Mouse (Mus musculus): ENCODE data around the gene Brox. TPM values are rescaled to one million over a fixed set of nuclear protein-coding genes. Genes with fewer than 3 reads are reported as not detected.
"Not testable (repeated sequence)": the region's sequence is repeated elsewhere in the genome, so short reads cannot be mapped to it uniquely, and the experiment has no call there.

The Brox gene
- polyA plus RNA-seq (2016; fragmentation: Nextera tagmentation; extraction: Ambion mirVana), result 42.7 and 47.1 TPM in 2 replicates

- Histone ChIP-seq H3K27me3 (ENCODE audit: insufficient read depth, poor library complexity, severe bottlenecking) (no peaks in the 10 kb centered on the region), H3K36me3 (peaks cover 22% of the 10 kb centered on the region), H3K27ac (peak within 1 kb of the TSS; percentile 86), H3K4me1 (replicated peaks) (0 out of 2 replicates have a peak, but pooled peaks cover 6% of the 10 kb centered on the region), H3K4me3 (peak within 1 kb of the TSS; percentile 59), H3K9me3 (no peaks in the 10 kb centered on the region)
- DNase-seq (ENCODE audit: low spot score), result peak; percentile 95
- under 1% methylated on average over 39 of the region's 39 CpGs for WGBS
These were observed at the start of gene Brox for GRCm38 (mm10) chr1:183296877-183297383. Brox (minus strand) TSS chr1:183297269.

GRCm38 (mm10) chr1:183345817-183346195, 48.7 kb upstream of the Brox start:
- Histone ChIP-seq H3K27me3 (ENCODE audit: insufficient read depth, poor library complexity, severe bottlenecking) (no peaks in the 10 kb centered on the region), H3K9me3 (no peaks in the 10 kb centered on the region), H3K4me1 (replicated peaks) (peaks cover 21% of the 10 kb centered on the region), H3K27ac (peak overlapping the region; percentile 90), H3K36me3 (peaks cover 54% of the 10 kb centered on the region), H3K4me3 (peak overlapping the region; percentile 98)
- WGBS, result 11% methylated on average over 10 of the region's 10 CpGs
- DNase-seq (ENCODE audit: low spot score), result no peak

- DNase-seq (ENCODE audit: low spot score), result peak; percentile 89
- WGBS, result under 1% methylated on average over 72 of the region's 72 CpGs
- peaks cover 54% of the 10 kb centered on the region for H3K36me3 ChIP-seq
- H3K4me3 ChIP-seq, result peak overlapping the region; percentile 98
- peaks cover 21% of the 10 kb centered on the region for H3K4me1 ChIP-seq (replicated peaks)
- H3K27me3 ChIP-seq (ENCODE audit: insufficient read depth, poor library complexity, severe bottlenecking), result no peaks in the 10 kb centered on the region
- H3K9me3 ChIP-seq, result no peaks in the 10 kb centered on the region
- H3K27ac ChIP-seq, result peak overlapping the region; percentile 90
These were observed 48.1 kb upstream of the Brox start for GRCm38 (mm10) chr1:183344886-183345816.

- peaks cover 53% of the 10 kb centered on the region for H3K36me3 ChIP-seq
- not testable (repeated sequence) for H3K27me3 ChIP-seq (ENCODE audit: insufficient read depth, poor library complexity, severe bottlenecking); DNase-seq (ENCODE audit: low spot score); H3K9me3 ChIP-seq; H3K27ac ChIP-seq; H3K4me3 ChIP-seq
- WGBS, result 97% methylated on average over 1 of the region's 1 CpGs
- peaks cover 21% of the 10 kb centered on the region for H3K4me1 ChIP-seq (replicated peaks)
These were observed 45.8 kb upstream of the Brox start for GRCm38 (mm10) chr1:183342902-183343301.

DNA sequence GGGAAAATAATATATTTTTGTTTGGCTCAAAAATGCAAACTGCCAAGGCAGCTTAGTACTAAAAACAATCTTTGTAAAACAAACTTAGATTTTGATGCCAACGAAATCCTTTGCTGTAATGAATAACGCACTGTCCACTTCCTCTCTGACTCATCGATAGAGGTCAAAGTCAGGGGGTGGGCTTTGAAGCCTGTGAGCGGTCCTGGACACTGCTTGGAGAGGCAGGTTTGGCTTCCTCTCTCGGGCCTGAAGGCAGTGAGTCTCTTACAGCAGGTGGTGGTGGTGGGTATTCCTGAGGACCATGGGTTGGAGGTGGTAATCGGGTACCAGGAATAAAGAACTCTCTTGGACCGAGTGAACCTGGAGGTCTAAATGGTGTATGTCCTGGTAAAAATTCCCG, 30.1 kb upstream of the Brox start:
- H3K4me1 ChIP-seq (replicated peaks), result no peaks in the 10 kb centered on the region
- no peak overlapping the region for H3K4me3 ChIP-seq
- peaks cover 4% of the 10 kb centered on the region; the same call in 1 of the 2 replicates for H3K9me3 ChIP-seq
- DNase-seq (ENCODE audit: low spot score), result no peak
- H3K27me3 ChIP-seq (ENCODE audit: insufficient read depth, poor library complexity, severe bottlenecking), result no peaks in the 10 kb centered on the region
- WGBS, result 93% methylated on average over 8 of the region's 8 CpGs
- no peak overlapping the region for H3K27ac ChIP-seq
- peaks cover 99% of the 10 kb centered on the region for H3K36me3 ChIP-seq

DNA sequence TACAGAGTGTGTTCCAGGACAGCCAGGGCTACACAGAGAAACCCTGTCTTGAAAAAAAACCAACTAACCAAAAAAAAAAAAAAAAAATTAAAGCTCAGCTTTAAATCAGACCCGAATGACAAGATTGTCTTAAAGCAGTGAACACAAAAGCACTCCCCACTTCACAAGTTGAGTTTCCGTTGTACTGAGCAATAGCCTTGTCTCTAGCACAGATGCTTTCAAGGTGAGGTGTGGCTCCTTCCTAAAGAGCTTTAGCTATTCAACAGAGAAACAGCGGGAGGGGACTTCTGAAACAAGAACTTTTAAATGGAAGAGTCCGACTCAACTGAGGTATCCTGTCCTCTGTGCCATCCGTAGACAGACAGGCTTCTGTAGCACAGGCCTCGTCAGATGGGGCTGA, 27.4 kb upstream of the Brox start:
- 95% methylated on average over 6 of the region's 6 CpGs for WGBS
- Histone ChIP-seq H3K4me1 (replicated peaks) (no peaks in the 10 kb centered on the region), H3K27ac (no peak overlapping the region), H3K27me3 (ENCODE audit: insufficient read depth, poor library complexity, severe bottlenecking) (no peaks in the 10 kb centered on the region), H3K4me3 (no peak overlapping the region), H3K9me3 (peaks cover 4% of the 10 kb centered on the region; the same call in 1 of the 2 replicates), H3K36me3 (peaks cover 99% of the 10 kb centered on the region)
- no peak for DNase-seq (ENCODE audit: low spot score)

GRCm38 (mm10) chr1:183323923-183324322, 26.9 kb upstream of the Brox start:
- no peak overlapping the region for H3K4me3 ChIP-seq
- peaks cover 4% of the 10 kb centered on the region; the same call in 1 of the 2 replicates for H3K9me3 ChIP-seq
- H3K27me3 ChIP-seq (ENCODE audit: insufficient read depth, poor library complexity, severe bottlenecking), result no peaks in the 10 kb centered on the region
- peaks cover 99% of the 10 kb centered on the region for H3K36me3 ChIP-seq
- DNase-seq (ENCODE audit: low spot score), result no peak
- no peak overlapping the region for H3K27ac ChIP-seq
- H3K4me1 ChIP-seq (replicated peaks), result no peaks in the 10 kb centered on the region
- 97% methylated on average over 2 of the region's 2 CpGs for WGBS

GRCm38 (mm10) chr1:183322496-183322895, 25.4 kb upstream of the Brox start:
- H3K27me3 ChIP-seq (ENCODE audit: insufficient read depth, poor library complexity, severe bottlenecking); H3K4me1 ChIP-seq (replicated peaks); DNase-seq (ENCODE audit: low spot score); H3K4me3 ChIP-seq; H3K27ac ChIP-seq; H3K9me3 ChIP-seq: not testable (repeated sequence)
- peaks cover 97% of the 10 kb centered on the region for H3K36me3 ChIP-seq
- 93% methylated on average over 5 of the region's 5 CpGs for WGBS

- Histone ChIP-seq H3K27ac (no peak overlapping the region), H3K4me1 (replicated peaks) (no peaks in the 10 kb centered on the region), H3K4me3 (no peak overlapping the region), H3K27me3 (ENCODE audit: insufficient read depth, poor library complexity, severe bottlenecking) (no peaks in the 10 kb centered on the region), H3K9me3 (peaks cover 4% of the 10 kb centered on the region; the same call in 1 of the 2 replicates), H3K36me3 (peaks cover 97% of the 10 kb centered on the region)
- WGBS, result 82% methylated on average over 3 of the region's 3 CpGs
- DNase-seq (ENCODE audit: low spot score), result no peak
These were observed 23.6 kb upstream of the Brox start for GRCm38 (mm10) chr1:183320708-183321107.

DNA sequence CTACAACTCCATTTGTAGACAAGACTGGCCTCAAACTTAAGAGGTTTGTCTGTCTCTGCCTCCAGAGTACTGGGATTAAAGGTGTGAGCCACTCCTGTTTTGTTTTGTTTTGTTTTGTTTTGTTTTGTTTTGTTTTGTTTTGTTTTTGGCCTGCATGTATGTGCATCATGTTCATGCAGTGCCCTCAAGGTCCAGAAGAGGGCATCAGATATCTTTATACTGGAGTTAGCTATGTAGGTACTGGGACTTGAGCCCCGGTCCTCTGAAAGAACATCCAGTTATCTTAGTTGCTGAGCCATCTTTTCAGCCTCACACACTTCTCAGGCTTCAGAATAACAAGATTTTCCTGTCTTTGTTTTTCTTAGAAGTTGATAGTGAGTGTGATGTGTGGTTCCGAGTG, 18.7 kb upstream of the Brox start:
- no peaks in the 10 kb centered on the region for H3K4me1 ChIP-seq (replicated peaks)
- H3K27ac ChIP-seq, result no peak overlapping the region
- no peaks in the 10 kb centered on the region for H3K9me3 ChIP-seq
- H3K4me3 ChIP-seq, result no peak overlapping the region
- 90% methylated on average over 2 of the region's 2 CpGs for WGBS
- no peak for DNase-seq (ENCODE audit: low spot score)
- peaks cover 87% of the 10 kb centered on the region for H3K36me3 ChIP-seq
- H3K27me3 ChIP-seq (ENCODE audit: insufficient read depth, poor library complexity, severe bottlenecking), result no peaks in the 10 kb centered on the region

DNA sequence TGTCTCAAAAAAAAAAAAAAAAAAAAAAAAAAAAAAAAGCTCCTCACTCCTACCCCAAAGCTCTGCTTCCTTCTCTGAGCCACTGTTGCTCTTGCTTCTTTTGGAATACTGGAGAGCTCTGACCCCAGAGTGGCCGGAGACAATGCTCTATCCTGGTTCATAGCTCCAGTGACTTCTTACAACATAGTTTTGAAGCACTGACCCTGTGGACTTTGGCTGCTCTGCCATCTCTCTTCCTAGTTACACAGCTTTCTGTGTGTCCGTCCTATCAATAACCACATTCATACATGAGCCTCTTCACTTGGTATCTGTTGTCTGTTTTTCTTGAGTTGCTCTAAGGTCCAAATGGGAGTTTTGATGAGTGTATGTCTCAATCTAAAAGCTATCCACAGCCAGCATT, 15.0 kb upstream of the Brox start:
- DNase-seq (ENCODE audit: low spot score), result no peak
- Histone ChIP-seq H3K36me3 (peaks cover 79% of the 10 kb centered on the region), H3K27me3 (ENCODE audit: insufficient read depth, poor library complexity, severe bottlenecking) (no peaks in the 10 kb centered on the region), H3K4me1 (replicated peaks) (no peaks in the 10 kb centered on the region), H3K4me3 (no peak overlapping the region), H3K9me3 (no peaks in the 10 kb centered on the region), H3K27ac (no peak overlapping the region)
- WGBS, result 92% methylated on average over 2 of the region's 2 CpGs

DNA sequence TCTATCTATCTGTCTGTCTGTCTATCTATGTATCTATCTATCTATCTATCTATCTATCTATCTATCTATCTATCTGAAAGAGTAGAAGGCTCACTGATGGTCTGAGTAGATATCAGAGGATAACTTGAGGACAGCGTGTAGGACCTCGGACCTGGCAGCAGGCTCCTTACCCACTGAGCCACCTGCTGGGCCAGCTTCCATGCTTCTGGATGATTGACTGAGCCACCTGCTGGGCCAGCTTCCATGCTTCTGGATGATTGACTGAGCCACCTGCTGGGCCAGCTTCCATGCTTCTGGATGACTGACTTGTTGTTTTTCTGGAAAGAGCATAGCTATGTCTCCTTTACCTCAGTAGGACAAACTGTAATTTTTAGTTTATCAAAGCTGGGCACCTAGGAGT, 12.5 kb upstream of the Brox start:
- not testable (repeated sequence) for H3K9me3 ChIP-seq; H3K4me3 ChIP-seq; H3K4me1 ChIP-seq (replicated peaks); H3K27me3 ChIP-seq (ENCODE audit: insufficient read depth, poor library complexity, severe bottlenecking); H3K27ac ChIP-seq; DNase-seq (ENCODE audit: low spot score)
- 49% methylated on average over 2 of the region's 2 CpGs for whole genome bisulfite sequencing
- H3K36me3 ChIP-seq, result peaks cover 68% of the 10 kb centered on the region

- Histone ChIP-seq H3K36me3 (peaks cover 58% of the 10 kb centered on the region), H3K27ac (no peak overlapping the region), H3K4me1 (replicated peaks) (no peaks in the 10 kb centered on the region), H3K9me3 (no peaks in the 10 kb centered on the region), H3K4me3 (no peak overlapping the region), H3K27me3 (ENCODE audit: insufficient read depth, poor library complexity, severe bottlenecking) (no peaks in the 10 kb centered on the region)
- DNase-seq (ENCODE audit: low spot score), result no peak
- 84% methylated on average over 1 of the region's 1 CpGs for WGBS
These were observed 11.4 kb upstream of the Brox start for GRCm38 (mm10) chr1:183308476-183308875.
